Mouse (Mus musculus) cortical plate, adult 2 months (tissue): ENCODE measurements at regions not wholly inside any gene's neighbourhood (a gene's known extent, or its start where the extent isn't known, plus 50 kb on each side); places are given as distances from the start of the nearest gene placed in this dataset.

ENCODE experiments used
- CTCF ChIP-seq: fragments of 200-500 bp; IDR thresholded peaks from 2 replicates; pipeline ENCODE4 v1.5.1; 2011; ENCODE audit warnings: mild to moderate bottlenecking, control low read depth, low read length; ENCODE audit not compliant: insufficient read depth; ENCODE audit errors: extremely low read depth
- POLR2A ChIP-seq: fragments of 200-500 bp; IDR thresholded peaks from 2 replicates; pipeline ENCODE4 v1.6.1; 2011; ENCODE audit warnings: mild to moderate bottlenecking, low read length, control low read depth; ENCODE audit not compliant: insufficient read depth; ENCODE audit errors: extremely low read depth

DNA sequence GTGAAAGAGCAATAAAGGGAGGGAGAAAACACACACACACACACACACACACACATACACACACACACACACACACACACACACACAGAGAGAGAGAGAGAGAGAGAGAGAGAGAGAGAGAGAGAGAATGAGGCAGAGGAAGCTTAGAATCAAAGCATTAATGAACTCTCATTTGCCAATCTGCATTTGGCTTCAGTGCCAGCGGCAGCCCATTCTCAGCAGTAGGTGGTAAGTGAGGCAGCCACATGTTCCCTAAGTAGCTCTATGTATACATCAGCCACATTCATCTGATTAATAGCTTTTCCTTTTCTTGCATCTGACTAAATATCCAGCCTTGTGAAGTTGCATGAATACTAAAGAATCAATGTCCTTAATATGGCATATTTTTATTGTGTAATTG is 443.4 kb upstream of the Ubash3b start:
- TF ChIP-seq CTCF, result no peak
- TF ChIP-seq POLR2A, result no peak
